Mouse (Mus musculus) midbrain, embryonic 13.5 days (tissue): ENCODE measurements at regions not wholly inside any gene's neighbourhood (a gene's known extent, or its start where the extent isn't known, plus 50 kb on each side); places are given as distances from the start of the nearest gene placed in this dataset.

Experiments
- ATAC-seq: fragments of 200-750 bp; cut with Nextera tagmentation; 2 replicates; pipeline ENCODE4 v1.8.0; 2017; ENCODE audit warnings: mild to moderate bottlenecking, moderate TSS enrichment, moderate library complexity
- H3K27ac ChIP-seq: fragments of 300-500 bp; sonication (generic); 2 replicates; pipeline ENCODE4 v1.5.1; 2015; ENCODE audit warnings: inconsistent platforms, mild to moderate bottlenecking, moderate library complexity
- H3K27me3 ChIP-seq: fragments of 300-500 bp; sonication (generic); 2 replicates; pipeline ENCODE4 v1.6.1; 2015; ENCODE audit warnings: mild to moderate bottlenecking, inconsistent platforms
- H3K36me3 ChIP-seq: fragments of 300-500 bp; sonication (generic); 2 replicates; pipeline ENCODE4 v1.6.1; 2015; ENCODE audit warnings: mild to moderate bottlenecking, inconsistent platforms
- H3K4me1 ChIP-seq: fragments of 300-500 bp; sonication (generic); replicated peaks from 2 replicates; pipeline ENCODE4 v1.6.1; 2015; ENCODE audit warnings: inconsistent platforms
- H3K4me2 ChIP-seq: fragments of 300-500 bp; sonication (generic); replicated peaks from 2 replicates; pipeline ENCODE4 v1.6.1; 2015; ENCODE audit warnings: moderate library complexity, mild to moderate bottlenecking, inconsistent platforms
- H3K4me3 ChIP-seq: fragments of 300-500 bp; sonication (generic); replicated peaks from 2 replicates; pipeline ENCODE4 v1.5.1; 2015; ENCODE audit warnings: mild to moderate bottlenecking, inconsistent platforms
- H3K9ac ChIP-seq: fragments of 300-500 bp; sonication (generic); replicated peaks from 2 replicates; pipeline ENCODE4 v1.6.1; 2015; ENCODE audit warnings: mild to moderate bottlenecking, inconsistent platforms
- H3K9me3 ChIP-seq: fragments of 300-500 bp; sonication (generic); 2 replicates; pipeline ENCODE4 v1.6.1; 2016; ENCODE audit warnings: mild to moderate bottlenecking, inconsistent platforms
- WGBS: fragments of 180-500 bp; shearing (Covaris S2); methylation state at CpG from one replicate; pipeline ENCODE4 v1.1.7; 2015; 5-methylcytosine and 5-hydroxymethylcytosine counted together

DNA sequence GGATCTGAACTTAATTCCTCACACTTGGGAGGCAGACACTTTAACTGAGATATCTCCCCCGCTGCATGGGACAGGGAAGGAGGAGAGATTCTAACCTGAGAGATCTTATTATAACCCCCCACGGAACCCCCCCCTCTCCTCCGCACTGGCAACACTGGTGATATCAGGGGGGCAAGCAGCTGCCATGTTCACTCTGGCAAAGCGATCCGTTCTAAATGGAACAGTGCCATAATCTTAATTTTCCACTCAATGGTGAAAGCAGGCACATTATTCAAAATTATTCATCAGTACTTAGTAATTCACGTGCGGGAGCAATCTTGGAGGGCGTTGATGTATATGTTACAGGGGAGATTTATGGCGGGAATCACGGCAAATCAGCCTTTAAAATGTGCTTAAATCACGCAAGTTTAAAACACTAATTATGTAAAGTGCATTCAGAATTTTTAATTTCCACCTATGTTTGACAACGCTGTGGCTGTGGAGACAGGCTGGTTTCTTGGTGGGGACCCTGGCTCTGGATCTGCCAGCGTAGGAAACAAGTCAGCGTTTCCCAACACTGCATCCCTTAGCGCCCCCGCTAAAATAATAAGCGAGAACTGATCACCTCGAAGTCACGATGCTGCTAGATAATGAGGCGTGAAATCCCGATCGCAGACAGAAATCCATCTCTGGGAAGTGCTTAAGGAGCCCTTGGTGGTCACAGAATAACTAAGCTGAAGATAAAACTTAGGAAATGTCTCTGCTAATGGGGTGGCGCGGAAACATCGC is 354.7 kb downstream of the Cdh26 start:
- H3K9me3 ChIP-seq = no peaks in the 10 kb centered on the region
- peak overlapping the region; percentile 29 for H3K4me2 ChIP-seq
- no peak overlapping the region for H3K4me3 ChIP-seq
- 52% methylated on average over 25 of the region's 25 CpGs for WGBS
- 0 out of 2 replicates have a peak, but pooled peaks have one; percentile 43 for ATAC-seq
- peaks cover 15% of the 10 kb centered on the region for H3K4me1 ChIP-seq
- H3K27me3 ChIP-seq = no peaks in the 10 kb centered on the region
- H3K27ac ChIP-seq = 0 out of 2 replicates have a peak overlapping the region, but pooled peaks have one; percentile 25
- H3K36me3 ChIP-seq = no peaks in the 10 kb centered on the region
- 0 out of 2 replicates have a peak overlapping the region, but pooled peaks have one; percentile 28 for H3K9ac ChIP-seq

- no peak for ATAC-seq
- no peak overlapping the region for H3K27ac ChIP-seq
Observed at GRCm38 (mm10) chr2:178785843-178786242, 355.5 kb downstream of the Cdh26 start.

GRCm38 (mm10) chr2:178795841-178796240 is 365.5 kb downstream of the Cdh26 start:
- H3K27me3 ChIP-seq = no peaks in the 10 kb centered on the region
- H3K27ac ChIP-seq = no peak overlapping the region
- ATAC-seq = no peak
- no peak overlapping the region for H3K4me3 ChIP-seq
- H3K9me3 ChIP-seq = no peaks in the 10 kb centered on the region
- H3K4me2 ChIP-seq = no peak overlapping the region
- 44% methylated on average over 3 of the region's 3 CpGs for WGBS
- no peak overlapping the region for H3K9ac ChIP-seq
- no peaks in the 10 kb centered on the region for H3K36me3 ChIP-seq
- no peaks in the 10 kb centered on the region for H3K4me1 ChIP-seq

More at GRCm38 (mm10) chr2:178785843-178786242, 355.5 kb downstream of the Cdh26 start:
- Histone ChIP-seq H3K4me3 (no peak overlapping the region), H3K9me3 (no peaks in the 10 kb centered on the region), H3K27me3 (no peaks in the 10 kb centered on the region), H3K9ac (no peak overlapping the region), H3K36me3 (no peaks in the 10 kb centered on the region), H3K4me2 (no peak overlapping the region; the same call in 1 of the 2 replicates), H3K4me1 (peaks cover 15% of the 10 kb centered on the region)
- 51% methylated on average over 6 of the region's 6 CpGs for WGBS

GRCm38 (mm10) chr2:178801464-178801863 is 371.1 kb downstream of the Cdh26 start:
- H3K4me3 ChIP-seq = no peak overlapping the region
- peaks cover 4% of the 10 kb centered on the region for H3K4me1 ChIP-seq
- no peak overlapping the region for H3K9ac ChIP-seq
- H3K4me2 ChIP-seq = no peak overlapping the region
- WGBS = 64% methylated on average over 12 of the region's 12 CpGs
- no peaks in the 10 kb centered on the region for H3K27me3 ChIP-seq
- no peaks in the 10 kb centered on the region for H3K9me3 ChIP-seq
- no peak; the same call in 1 of the 2 replicates for ATAC-seq
- no peaks in the 10 kb centered on the region for H3K36me3 ChIP-seq
- H3K27ac ChIP-seq = no peak overlapping the region

GRCm38 (mm10) chr2:178805283-178805682 is 375.0 kb downstream of the Cdh26 start:
- Histone ChIP-seq H3K4me2 (no peak overlapping the region), H3K27me3 (no peaks in the 10 kb centered on the region), H3K4me1 (peaks cover 4% of the 10 kb centered on the region), H3K9me3 (no peaks in the 10 kb centered on the region), H3K36me3 (no peaks in the 10 kb centered on the region), H3K9ac (no peak overlapping the region), H3K4me3 (no peak overlapping the region), H3K27ac (no peak overlapping the region)
- WGBS = 74% methylated on average over 8 of the region's 8 CpGs
- ATAC-seq = no peak

DNA sequence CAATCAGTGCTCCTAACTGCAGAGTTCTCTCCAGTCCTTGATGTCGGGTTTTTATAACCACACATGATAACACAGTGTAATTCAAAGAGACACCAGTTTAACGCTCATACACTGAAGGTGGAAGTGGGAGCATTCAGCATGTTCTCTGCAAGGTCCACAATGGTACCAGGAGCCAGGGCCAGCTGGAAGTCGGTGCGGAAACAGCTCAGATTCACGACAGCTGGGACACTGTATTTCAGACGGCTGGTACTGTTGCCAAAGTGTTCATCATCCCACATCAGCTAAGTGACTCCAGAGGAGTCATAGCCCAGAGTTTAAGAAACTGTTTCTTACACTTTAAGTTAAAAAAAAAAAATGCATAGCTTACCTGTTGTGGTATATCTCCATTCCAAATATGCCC is 391.2 kb downstream of the Cdh26 start:
- 89% methylated on average over 6 of the region's 6 CpGs for WGBS
- H3K9ac ChIP-seq = no peak overlapping the region
- no peaks in the 10 kb centered on the region for H3K27me3 ChIP-seq
- no peak overlapping the region for H3K27ac ChIP-seq
- no peak overlapping the region for H3K4me3 ChIP-seq
- H3K36me3 ChIP-seq = no peaks in the 10 kb centered on the region
- H3K9me3 ChIP-seq = no peaks in the 10 kb centered on the region
- H3K4me1 ChIP-seq = no peaks in the 10 kb centered on the region
- no peak overlapping the region for H3K4me2 ChIP-seq
- no peak for ATAC-seq

GRCm38 (mm10) chr2:178830313-178830712 is 400.0 kb downstream of the Cdh26 start:
- no peak for ATAC-seq

DNA sequence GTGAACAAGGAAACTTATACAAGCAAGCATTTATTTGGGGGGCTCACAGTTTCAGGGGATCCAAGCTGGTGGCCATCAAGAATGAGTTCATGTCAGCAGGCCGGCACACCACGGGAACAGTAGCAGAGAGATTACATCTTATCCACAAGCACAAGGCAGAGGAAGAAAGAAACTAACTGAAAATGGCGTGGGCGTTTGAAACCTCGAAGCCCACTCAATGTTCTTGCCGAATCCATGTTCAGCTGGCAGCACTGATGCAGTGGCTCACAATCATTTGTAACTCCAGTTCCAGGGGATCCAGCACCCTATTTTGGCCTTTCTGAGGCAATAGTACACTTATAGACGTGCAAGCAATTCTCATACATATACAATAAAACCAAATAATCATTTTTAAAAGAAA is 404.7 kb downstream of the Cdh26 start:
- Histone ChIP-seq H3K36me3 (no peaks in the 10 kb centered on the region), H3K27ac (no peak overlapping the region), H3K4me3 (no peak overlapping the region), H3K27me3 (peaks cover 5% of the 10 kb centered on the region; the same call in 1 of the 2 replicates), H3K9me3 (no peaks in the 10 kb centered on the region), H3K9ac (no peak overlapping the region), H3K4me1 (peaks cover 11% of the 10 kb centered on the region), H3K4me2 (no peak overlapping the region)
- no peak for ATAC-seq
- WGBS = 86% methylated on average over 7 of the region's 7 CpGs

More at GRCm38 (mm10) chr2:178830313-178830712, 400.0 kb downstream of the Cdh26 start:
- Histone ChIP-seq H3K9ac (no peak overlapping the region), H3K27me3 (no peaks in the 10 kb centered on the region), H3K27ac (no peak overlapping the region), H3K4me2 (no peak overlapping the region), H3K4me3 (no peak overlapping the region), H3K9me3 (no peaks in the 10 kb centered on the region), H3K4me1 (peaks cover 2% of the 10 kb centered on the region; the same call in 1 of the 2 replicates), H3K36me3 (no peaks in the 10 kb centered on the region)
- WGBS = 81% methylated on average over 3 of the region's 3 CpGs

DNA sequence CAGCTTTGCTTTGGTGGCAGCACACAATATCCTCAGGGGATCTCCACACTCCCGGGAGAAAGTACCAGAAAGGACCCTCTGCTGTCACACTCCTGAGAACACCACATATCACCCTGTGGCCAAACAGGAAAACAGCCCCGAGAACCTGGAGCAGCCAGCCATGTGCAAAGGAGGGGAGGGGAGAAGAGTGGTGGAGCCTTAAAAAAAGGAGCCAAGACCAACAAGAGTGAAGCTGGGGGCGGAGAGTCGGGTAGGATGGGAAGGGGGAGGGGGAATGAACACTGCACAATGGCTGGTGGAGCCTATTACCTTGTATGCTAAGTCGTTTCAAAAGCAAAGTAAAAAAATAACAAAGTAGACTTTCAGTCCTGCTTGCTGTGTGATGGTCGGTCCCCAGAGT is 408.2 kb downstream of the Cdh26 start:
- H3K36me3 ChIP-seq = no peaks in the 10 kb centered on the region
- ATAC-seq = peak; percentile 2; the same call in 1 of the 2 replicates
- H3K9ac ChIP-seq = no peak overlapping the region
- no peak overlapping the region for H3K4me3 ChIP-seq
- no peak overlapping the region for H3K27ac ChIP-seq
- H3K4me1 ChIP-seq = peaks cover 17% of the 10 kb centered on the region
- WGBS = 15% methylated on average over 6 of the region's 6 CpGs
- H3K9me3 ChIP-seq = no peaks in the 10 kb centered on the region
- H3K27me3 ChIP-seq = peaks cover 5% of the 10 kb centered on the region; the same call in 1 of the 2 replicates
- no peak overlapping the region for H3K4me2 ChIP-seq

DNA sequence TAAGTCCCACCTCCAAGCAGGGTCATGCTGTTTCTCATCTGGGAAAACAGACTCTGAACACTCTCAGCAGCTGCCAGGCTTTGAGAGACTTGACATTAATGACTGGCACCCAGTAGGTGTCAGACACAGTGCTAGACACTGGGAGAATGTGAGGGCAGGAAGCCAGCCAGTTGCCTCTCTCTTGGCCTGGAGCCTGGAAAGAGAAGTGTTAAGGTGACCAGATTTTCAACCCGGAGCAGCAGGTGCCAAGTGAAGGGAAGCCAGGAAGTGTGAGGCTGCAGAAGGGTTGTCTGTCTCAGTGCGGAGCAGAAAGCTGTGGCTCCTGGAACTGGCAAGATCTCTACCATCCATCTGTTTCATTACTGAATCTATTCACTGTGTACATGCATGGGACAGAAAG is 410.6 kb downstream of the Cdh26 start:
- ATAC-seq = no peak
- H3K4me3 ChIP-seq = no peak overlapping the region
- H3K4me2 ChIP-seq = no peak overlapping the region
- peaks cover 17% of the 10 kb centered on the region for H3K4me1 ChIP-seq
- H3K36me3 ChIP-seq = no peaks in the 10 kb centered on the region
- H3K27me3 ChIP-seq = peaks cover 5% of the 10 kb centered on the region; the same call in 1 of the 2 replicates
- WGBS = 79% methylated on average over 2 of the region's 2 CpGs
- H3K9me3 ChIP-seq = no peaks in the 10 kb centered on the region
- no peak overlapping the region for H3K9ac ChIP-seq
- no peak overlapping the region for H3K27ac ChIP-seq

DNA sequence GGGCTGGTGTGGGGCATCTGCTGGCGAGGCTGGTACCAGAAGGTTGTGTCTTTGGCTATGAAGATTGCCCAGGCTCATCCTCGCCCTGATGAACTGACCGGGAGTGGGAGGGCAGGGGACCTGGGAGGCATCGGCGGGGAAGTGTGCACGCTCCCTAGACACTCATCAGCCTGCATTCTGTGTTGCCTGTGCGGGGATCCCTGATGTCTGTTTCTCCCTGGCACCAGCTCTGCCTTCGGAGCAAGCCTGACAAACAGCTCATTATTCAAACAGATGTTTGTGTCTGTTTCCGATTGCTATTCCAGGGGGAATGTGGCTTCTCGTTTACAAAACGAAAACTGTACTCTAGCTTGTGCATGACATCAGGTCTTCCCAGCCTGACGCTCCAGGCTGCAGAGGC is 412.3 kb downstream of the Cdh26 start:
- no peak overlapping the region for H3K27ac ChIP-seq
- no peak overlapping the region for H3K4me3 ChIP-seq
- H3K9ac ChIP-seq = no peak overlapping the region
- 75% methylated on average over 12 of the region's 12 CpGs for WGBS
- 0 out of 2 replicates have a peak, but pooled peaks cover 5% of the 10 kb centered on the region for H3K27me3 ChIP-seq
- H3K9me3 ChIP-seq = no peaks in the 10 kb centered on the region
- no peak for ATAC-seq
- H3K4me1 ChIP-seq = peaks cover 17% of the 10 kb centered on the region
- no peaks in the 10 kb centered on the region for H3K36me3 ChIP-seq
- no peak overlapping the region for H3K4me2 ChIP-seq

- 90% methylated on average over 3 of the region's 3 CpGs for WGBS
- H3K4me1 ChIP-seq = peaks cover 15% of the 10 kb centered on the region
- no peak for ATAC-seq
Observed at GRCm38 (mm10) chr2:178843458-178843857, 413.1 kb downstream of the Cdh26 start.

More at GRCm38 (mm10) chr2:178843458-178843857, 413.1 kb downstream of the Cdh26 start:
- Histone ChIP-seq H3K27me3 (0 out of 2 replicates have a peak, but pooled peaks cover 5% of the 10 kb centered on the region), H3K36me3 (no peaks in the 10 kb centered on the region), H3K9ac (no peak overlapping the region), H3K4me2 (no peak overlapping the region), H3K4me3 (no peak overlapping the region), H3K27ac (no peak overlapping the region), H3K9me3 (no peaks in the 10 kb centered on the region)
